Mouse (Mus musculus) olfactory bulb, adult 2 months (tissue): Measurements from ENCODE around the gene Zfhx3. TPM values are rescaled to one million over a fixed set of nuclear protein-coding genes. Genes with fewer than 3 reads are reported as not detected.

ENCODE experiments used
- H3K27ac ChIP-seq: fragments of 200-500 bp; 2 replicates; pipeline ENCODE4 v1.5.1; 2012; ENCODE audit warnings: low read depth, low read length; ENCODE audit not compliant: insufficient read depth
- H3K4me1 ChIP-seq: fragments of 200-500 bp; 2 replicates; pipeline ENCODE4 v1.6.1; 2012; ENCODE audit warnings: low read length; ENCODE audit not compliant: control insufficient read depth, insufficient read depth
- H3K4me3 ChIP-seq: fragments of 200-500 bp; 2 replicates; pipeline ENCODE4 v1.5.1; 2012; ENCODE audit warnings: mild to moderate bottlenecking, low read depth, low read length, moderate library complexity; ENCODE audit not compliant: insufficient read depth
- CTCF ChIP-seq: fragments of 200-500 bp; IDR thresholded peaks from 2 replicates; pipeline ENCODE4 v1.5.1; 2012; ENCODE audit warnings: low read depth, mild to moderate bottlenecking, low read length, moderate library complexity; ENCODE audit not compliant: insufficient read depth
- POLR2A ChIP-seq: fragments of 200-500 bp; IDR thresholded peaks from 2 replicates; pipeline ENCODE4 v1.6.1; 2012; ENCODE audit warnings: mild to moderate bottlenecking, low read depth, low read length, moderate library complexity; ENCODE audit not compliant: insufficient read depth
- WGBS: fragments of 180-500 bp; shearing (Covaris S2); methylation state at CpG from one replicate; pipeline ENCODE4 v1.1.7; 2018; 5-methylcytosine and 5-hydroxymethylcytosine counted together
- polyA plus RNA-seq: library from polyadenylated mRNA; stranded (reverse); fragments of >200 nt; gene quantifications from 2 replicates; pipeline ENCODE4 v1.2.4, GENCODE M21; 2012; ENCODE audit warnings: low replicate concordance; ENCODE audit not compliant: missing spikeins, insufficient read depth, insufficient read length

Zfhx3 gene
- polyA plus RNA-seq, 1 experiment: not detected

DNA sequence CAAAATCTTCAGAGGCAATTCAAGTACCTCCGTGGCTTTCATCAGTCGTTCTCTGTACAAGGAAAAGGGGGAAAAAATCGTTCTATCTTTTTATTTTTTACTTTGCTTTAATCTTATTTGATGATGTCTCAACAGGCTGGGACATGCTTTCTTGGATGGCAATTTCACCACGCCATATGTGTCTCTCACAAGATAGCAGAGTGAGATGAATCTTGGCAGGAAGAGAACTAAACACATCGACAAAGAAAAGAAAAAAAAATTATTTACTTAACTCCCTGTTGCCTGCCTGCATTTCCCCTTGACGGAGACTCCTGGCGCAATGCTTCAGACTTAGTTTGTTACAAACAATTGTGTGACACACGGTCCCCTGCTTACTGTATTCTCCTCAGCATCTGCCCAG, 294.3 kb downstream of the Zfhx3 start:
- no peak overlapping the region for H3K4me3 ChIP-seq
- H3K4me1 ChIP-seq: no peaks in the 10 kb centered on the region
- 72% methylated on average over 8 of the region's 8 CpGs for WGBS
- no peak overlapping the region for H3K27ac ChIP-seq
- no peak for TF ChIP-seq CTCF
- no peak for TF ChIP-seq POLR2A

DNA sequence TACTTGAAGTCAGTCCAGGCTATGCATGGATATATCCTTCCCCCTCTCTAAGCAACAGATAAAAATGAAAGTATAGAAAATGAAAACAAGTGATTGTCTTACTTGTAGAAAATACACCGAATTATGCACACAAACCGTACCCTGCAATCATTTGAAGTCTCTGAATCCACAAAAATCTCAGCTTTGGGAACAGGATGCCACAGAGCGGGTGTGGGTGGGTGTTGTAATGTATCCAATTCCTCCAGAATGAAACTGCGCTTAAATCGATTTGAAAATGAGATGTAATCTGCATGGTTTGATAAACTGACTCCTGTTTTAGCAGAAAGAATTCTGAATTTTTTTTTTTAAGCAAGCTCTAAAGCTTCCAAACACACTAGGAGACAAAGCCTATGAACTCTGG, 297.1 kb downstream of the Zfhx3 start:
- whole genome bisulfite sequencing: 73% methylated on average over 5 of the region's 5 CpGs

DNA sequence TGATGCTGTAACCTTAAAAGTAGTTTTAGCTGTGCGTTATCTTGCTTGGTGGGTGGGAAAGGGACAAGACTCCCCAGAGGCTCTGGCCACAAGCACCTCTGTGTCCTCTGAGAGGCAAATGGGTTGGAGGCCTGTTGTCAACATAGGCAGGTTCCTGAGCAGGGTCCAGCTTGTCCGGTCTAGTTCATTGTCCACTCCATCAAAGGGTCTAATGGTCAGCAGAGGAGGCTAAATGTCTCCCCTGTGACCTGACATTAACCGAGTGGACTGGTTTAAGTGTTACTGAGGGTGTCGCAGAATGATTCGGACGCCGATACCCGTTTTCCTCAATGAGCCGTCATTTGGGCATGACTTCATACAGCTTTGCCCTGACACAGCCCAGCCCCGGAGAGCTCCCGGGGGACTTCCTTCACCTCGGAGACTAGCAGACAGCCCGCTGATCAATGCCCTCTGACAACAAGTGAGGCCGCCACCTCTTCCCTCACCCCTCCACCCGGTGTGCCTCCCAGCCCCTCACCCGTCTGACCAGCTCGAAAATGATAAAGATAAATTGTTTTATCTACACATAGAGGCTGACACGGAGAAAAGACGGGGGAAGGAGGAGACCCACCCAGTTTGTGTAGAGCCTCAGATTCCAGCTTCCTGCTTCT, 298.7 kb downstream of the Zfhx3 start:
- H3K4me1 ChIP-seq: no peaks in the 10 kb centered on the region
- 67% methylated on average over 19 of the region's 19 CpGs for WGBS
- H3K27ac ChIP-seq: no peak overlapping the region
- TF ChIP-seq POLR2A (no peak), CTCF (no peak)
- H3K4me3 ChIP-seq: no peak overlapping the region

More for the DNA sequence above, 297.1 kb downstream of the Zfhx3 start:
- TF ChIP-seq POLR2A: no peak
- no peak for TF ChIP-seq CTCF
- H3K4me3 ChIP-seq: no peak overlapping the region
- H3K4me1 ChIP-seq: no peaks in the 10 kb centered on the region
- H3K27ac ChIP-seq: no peak overlapping the region

DNA sequence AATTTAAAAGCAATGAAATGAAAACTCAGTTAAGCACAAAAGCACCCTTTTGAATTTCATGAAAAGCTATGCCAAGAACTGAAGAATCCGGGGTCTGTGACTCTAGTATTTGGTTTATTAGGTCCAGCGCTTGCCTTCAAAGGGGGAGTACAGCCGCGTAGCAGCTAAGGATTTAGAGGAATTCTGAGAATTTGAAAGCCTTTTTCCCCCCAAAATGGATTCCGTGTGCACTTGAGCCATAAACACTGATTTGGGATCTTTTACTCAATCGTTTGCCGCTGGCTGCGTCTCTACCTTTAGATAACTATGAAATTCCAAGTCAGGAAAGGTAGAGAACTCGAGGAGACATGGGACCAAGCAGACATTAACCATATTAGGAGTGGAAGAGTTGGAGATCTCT, 300.8 kb downstream of the Zfhx3 start:
- TF ChIP-seq CTCF (no peak), POLR2A (no peak)
- Histone ChIP-seq H3K4me1 (no peaks in the 10 kb centered on the region), H3K27ac (no peak overlapping the region), H3K4me3 (no peak overlapping the region)
- WGBS: 46% methylated on average over 9 of the region's 9 CpGs

DNA sequence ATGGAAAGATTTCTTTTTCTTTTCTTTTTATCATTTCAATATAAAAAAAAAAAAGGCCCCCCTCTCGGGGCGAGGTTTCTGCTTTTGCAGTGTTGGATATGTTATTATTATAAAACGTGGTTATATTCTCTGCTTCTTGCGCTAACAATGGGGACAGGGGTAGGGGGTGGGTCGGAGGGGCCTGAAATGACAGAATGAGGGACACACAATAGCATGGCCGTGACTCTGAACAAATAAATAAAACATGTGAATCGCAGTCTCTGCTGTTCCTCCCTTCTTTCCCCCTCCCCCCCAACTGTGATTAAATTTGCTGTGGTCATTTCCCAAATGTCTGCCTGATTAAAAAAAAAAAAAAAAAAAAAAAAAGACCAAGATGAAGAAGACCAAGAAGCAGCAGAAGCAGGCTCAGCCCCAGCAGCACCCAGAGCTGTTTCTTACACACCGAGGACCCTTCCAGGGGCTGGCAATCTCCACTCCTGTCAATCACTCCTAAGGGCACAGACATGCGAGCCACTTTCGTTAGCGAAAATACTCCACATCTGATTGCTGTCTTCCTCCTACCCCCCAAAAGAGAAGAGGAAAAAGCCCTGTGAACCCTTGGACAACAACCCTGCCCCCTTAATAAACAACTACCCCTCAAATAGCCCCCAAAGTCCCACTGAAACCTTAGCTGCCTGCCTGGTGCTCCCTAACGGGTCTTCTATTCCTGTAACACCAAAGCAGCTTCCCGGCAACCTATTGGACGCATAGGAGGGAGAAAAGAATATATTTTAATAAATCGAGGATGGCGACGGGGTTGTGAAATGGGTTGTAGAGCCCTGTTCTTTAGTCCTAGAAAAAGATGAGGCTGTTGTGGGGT, 302.4 kb downstream of the Zfhx3 start:
- Histone ChIP-seq H3K27ac (no peak overlapping the region), H3K4me1 (no peaks in the 10 kb centered on the region), H3K4me3 (no peak overlapping the region)
- WGBS: 21% methylated on average over 17 of the region's 17 CpGs
- TF ChIP-seq POLR2A (no peak), CTCF (no peak)

DNA sequence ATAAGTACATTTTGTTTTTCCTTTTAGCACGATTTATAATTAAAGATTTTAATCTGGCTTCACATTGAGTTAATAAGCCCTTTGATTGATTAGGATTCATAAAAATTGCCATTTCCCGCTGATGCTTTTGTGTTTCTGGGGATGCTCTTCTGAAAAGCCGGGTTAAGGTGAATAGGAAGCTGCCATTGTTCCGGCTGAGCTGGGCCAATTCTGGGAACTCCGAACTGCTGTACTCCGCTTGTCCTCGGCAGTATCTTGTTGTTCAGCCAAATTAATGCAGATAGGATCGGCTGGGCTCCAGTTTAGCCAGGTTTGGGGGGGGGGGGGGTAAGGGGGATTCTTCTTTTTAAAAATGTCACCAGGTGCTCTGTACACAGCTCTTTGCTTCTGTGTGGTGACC, 303.1 kb downstream of the Zfhx3 start:
- H3K4me3 ChIP-seq: no peak overlapping the region
- 16% methylated on average over 8 of the region's 8 CpGs for WGBS
- H3K27ac ChIP-seq: no peak overlapping the region
- no peaks in the 10 kb centered on the region for H3K4me1 ChIP-seq
- TF ChIP-seq POLR2A: no peak
- no peak for TF ChIP-seq CTCF

DNA sequence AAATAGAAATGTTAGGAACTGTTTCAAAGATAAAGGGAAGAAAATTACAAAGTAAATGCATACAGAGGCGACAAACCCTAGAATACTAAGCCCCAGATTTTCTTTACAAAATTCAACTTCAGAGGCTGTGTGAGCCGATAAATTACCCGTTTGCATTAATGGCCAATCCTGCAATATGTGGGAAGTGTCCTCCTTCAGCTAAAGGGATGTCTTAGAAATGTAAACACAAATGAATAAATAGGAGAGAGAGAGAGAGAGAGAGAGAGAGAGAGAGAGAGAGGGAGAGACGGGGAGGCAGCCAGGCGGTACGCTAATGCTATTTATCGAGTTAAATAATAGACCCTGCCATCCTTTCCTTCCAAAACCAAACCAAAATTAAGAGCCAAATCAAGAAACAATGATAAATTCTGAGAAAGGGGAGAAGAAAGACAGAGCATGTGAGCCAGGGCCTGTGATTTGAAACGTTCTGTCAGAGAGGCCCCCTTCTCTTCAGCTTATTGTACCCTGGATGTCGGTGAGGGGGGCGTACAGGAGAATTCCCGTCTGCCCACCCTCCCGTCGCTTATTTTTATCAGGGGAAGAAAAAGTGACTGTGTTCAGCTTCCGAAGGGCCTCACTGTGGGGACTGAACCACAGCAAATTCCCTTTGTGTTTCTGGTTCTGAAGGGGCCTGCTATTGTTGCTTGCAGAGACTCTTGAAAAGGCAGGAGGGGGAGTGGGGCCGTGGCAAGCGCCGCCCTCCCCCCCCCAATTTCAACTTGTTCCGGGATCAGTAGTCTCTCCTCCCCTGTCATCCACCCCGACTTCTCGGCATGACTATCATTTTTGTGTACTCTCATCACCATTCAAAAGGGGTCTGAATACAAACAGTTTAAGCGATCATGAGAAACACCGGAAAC, 303.8 kb downstream of the Zfhx3 start:
- 22% methylated on average over 22 of the region's 22 CpGs for WGBS
- Histone ChIP-seq H3K4me3 (no peak overlapping the region), H3K4me1 (no peaks in the 10 kb centered on the region), H3K27ac (no peak overlapping the region)
- no peak for TF ChIP-seq CTCF
- no peak for TF ChIP-seq POLR2A

DNA sequence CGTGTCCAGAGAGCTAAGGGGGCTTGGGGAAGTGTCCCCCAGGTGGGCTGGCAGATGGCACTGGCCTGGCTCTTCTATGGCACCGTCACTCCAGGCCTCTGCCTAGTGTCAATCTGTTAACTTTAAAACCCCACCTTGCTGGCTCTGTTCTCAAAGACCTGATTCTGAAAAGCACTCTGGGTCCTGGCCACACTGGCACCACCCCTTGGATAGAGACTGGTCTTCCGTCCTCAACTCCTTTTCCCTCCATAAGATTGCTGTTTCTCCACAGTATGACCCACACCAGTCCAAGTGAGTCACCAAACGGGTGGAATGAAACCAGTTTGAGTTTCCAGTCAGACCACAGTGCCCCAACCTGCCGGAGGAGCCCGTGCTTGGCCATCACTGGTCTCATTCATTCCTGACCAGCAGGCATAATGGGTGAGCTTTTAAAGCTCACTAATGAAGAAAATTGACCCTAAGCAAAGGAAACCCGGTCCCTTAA, 304.5 kb downstream of the Zfhx3 start:
- H3K4me3 ChIP-seq: no peak overlapping the region
- TF ChIP-seq POLR2A: no peak
- TF ChIP-seq CTCF: no peak
- 38% methylated on average over 7 of the region's 7 CpGs for WGBS
- H3K4me1 ChIP-seq: no peaks in the 10 kb centered on the region
- no peak overlapping the region for H3K27ac ChIP-seq
